Mouse (Mus musculus) monocyte, adult 5-6 weeks (primary cell): Measurements from ENCODE around the gene Ngly1. TPM values are rescaled to one million over a fixed set of nuclear protein-coding genes. Genes with fewer than 3 reads are reported as not detected.

Experiments used
- ATAC-seq: fragments of 153-309, 156-312 bp; replicated peaks from 2 replicates; pipeline ENCODE4 v1.8.0; 2017; ENCODE audit warnings: mild to moderate bottlenecking; ENCODE audit not compliant: low TSS enrichment, insufficient number of reproducible peaks, severe bottlenecking, poor library complexity, low FRiP score
- total RNA-seq: library from RNA; stranded (forward); fragments of 200-1000, 200-491, 200-594 nt; gene quantifications from 3 replicates; pipeline ENCODE4 v1.2.3, GENCODE M21; 2017

The Ngly1 gene
- total RNA-seq, 1 experiment from 2014 or later = 58.4 TPM

GRCm38 (mm10) chr14:16316715-16317114 is 67.6 kb downstream of the Ngly1 start:
- no peak for ATAC-seq

- no peak for ATAC-seq
Measured at GRCm38 (mm10) chr14:16319818-16320217, 70.7 kb downstream of the Ngly1 start.

- no peak for ATAC-seq
Measured at GRCm38 (mm10) chr14:16324394-16324793, 75.3 kb downstream of the Ngly1 start.

GRCm38 (mm10) chr14:16325208-16325607 is 76.1 kb downstream of the Ngly1 start:
- no peak for ATAC-seq

GRCm38 (mm10) chr14:16328531-16328930 is 79.5 kb downstream of the Ngly1 start:
- ATAC-seq = no peak

- ATAC-seq = no peak
Measured at GRCm38 (mm10) chr14:16328959-16329480, 79.9 kb downstream of the Ngly1 start.

- ATAC-seq = no peak
Measured at GRCm38 (mm10) chr14:16329756-16330155, 80.7 kb downstream of the Ngly1 start.

GRCm38 (mm10) chr14:16334260-16334659 is 85.2 kb downstream of the Ngly1 start:
- ATAC-seq = no peak

GRCm38 (mm10) chr14:16335835-16336417 is 86.8 kb downstream of the Ngly1 start:
- no peak for ATAC-seq

GRCm38 (mm10) chr14:16347505-16347904 is 98.4 kb downstream of the Ngly1 start:
- ATAC-seq = no peak

GRCm38 (mm10) chr14:16359704-16360103 is 110.6 kb downstream of the Ngly1 start:
- ATAC-seq = no peak

Other genes with a start within 250 kb of the Ngly1 start
- 11.2 to 13.6 TPM (median 12.5 TPM) in 3 replicates for gene Oxsm, start 528 bp downstream of the Ngly1 start, total RNA-seq
- 215 to 232 TPM (median 220 TPM) in 3 replicates for gene Top2b, start 115.9 kb downstream of the Ngly1 start, total RNA-seq